Mouse (Mus musculus): ENCODE data around the gene Sp100.
"Not testable (repeated sequence)": the region's sequence is repeated elsewhere in the genome, so short reads cannot be mapped to it uniquely, and the experiment has no call there.

Gene Sp100

DNA sequence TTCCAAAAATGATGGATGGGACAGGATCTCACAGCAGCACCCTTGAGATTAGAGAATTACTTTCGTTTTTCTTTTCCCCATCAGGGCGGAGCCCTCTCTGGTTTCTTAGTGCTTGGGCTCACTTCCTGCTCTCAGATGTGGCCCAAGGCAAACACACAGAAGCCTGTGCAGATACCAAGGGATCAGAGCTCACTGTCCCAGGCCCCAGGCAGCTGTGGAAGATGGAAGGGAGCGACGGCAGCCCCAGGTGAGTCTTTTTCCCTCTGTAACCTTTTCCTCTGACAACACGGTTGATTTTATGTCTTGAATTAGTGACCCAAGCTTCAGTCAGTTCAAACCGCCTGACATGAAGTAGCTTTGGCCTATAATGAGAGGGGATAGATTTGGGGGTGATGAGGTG is at the start of gene Sp100:
Sp100 (plus strand) TSS at position 108 of the 400 bp plus-strand sequence.
- not testable (repeated sequence) for DNase-seq (ENCODE audit: low read depth, low spot score)

DNA sequence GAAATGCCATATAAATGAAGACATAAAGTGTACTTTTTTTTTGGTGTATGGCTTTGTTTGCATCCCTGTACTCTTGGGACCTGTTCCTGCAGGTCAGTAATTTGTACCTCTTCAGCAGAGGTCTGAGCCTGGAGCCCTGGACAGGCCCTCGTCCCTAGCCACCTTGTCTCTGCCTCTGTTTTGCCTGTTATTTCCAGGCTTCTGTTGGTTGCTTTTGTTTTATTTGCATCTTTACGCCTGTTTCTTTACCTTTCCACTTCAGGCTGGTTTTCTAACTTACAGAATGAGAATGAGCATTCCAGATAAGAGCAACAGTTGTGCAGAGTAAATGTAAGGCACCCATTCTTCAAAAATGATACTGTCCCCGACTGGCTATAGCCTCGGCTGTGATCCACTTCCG is 49.7 kb upstream of the Sp100 start, which contains the start of gene Sp140:
Sp140 (plus strand) TSS at position 301 of the 400 bp plus-strand sequence.
- not testable (repeated sequence) for DNase-seq (ENCODE audit: low read depth, low spot score)

DNA sequence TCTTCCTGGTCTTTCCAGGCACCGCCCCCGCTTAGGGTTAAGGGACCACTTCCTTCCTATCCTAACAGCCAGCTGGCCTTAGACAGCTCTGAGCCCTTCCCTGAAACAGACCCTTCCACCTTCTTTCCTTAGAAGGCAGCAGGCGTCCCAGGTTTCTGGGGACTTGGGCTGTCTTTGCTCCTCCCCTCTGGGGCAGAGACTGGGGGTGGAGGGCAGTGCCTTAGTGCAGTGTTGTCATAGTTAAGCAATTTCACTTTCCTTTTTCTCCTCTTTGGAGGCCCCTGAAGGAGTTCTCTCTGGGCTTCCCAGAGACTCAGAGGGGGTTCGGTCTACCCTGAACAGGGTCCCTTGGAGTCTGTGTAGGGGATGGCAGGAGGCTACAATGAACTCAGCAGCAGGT is 49.0 kb upstream of the Sp100 start:
- not testable (repeated sequence) for DNase-seq (ENCODE audit: low read depth, low spot score)

DNA sequence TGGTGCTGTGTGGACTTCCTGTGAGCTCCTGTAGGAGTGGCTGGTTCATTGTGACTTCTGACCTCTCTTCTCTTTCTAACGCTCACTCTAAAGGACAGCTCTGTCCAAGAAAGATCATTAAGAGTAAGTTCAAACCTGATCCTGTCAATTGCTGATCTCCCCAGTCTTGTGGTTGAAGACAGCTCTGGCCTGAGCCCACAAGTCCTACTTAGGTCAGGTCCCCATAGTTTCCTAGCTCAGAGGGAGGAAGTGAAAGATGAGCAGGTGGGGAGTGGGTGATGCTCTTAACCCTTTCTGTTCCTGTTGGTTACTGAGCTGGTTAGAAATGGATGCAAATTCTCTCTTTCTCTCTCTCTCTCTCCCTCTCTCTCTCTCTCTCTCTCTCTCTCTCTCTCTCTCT is 45.4 kb upstream of the Sp100 start:
- DNase-seq (ENCODE audit: low read depth, low spot score), result not testable (repeated sequence)

DNA sequence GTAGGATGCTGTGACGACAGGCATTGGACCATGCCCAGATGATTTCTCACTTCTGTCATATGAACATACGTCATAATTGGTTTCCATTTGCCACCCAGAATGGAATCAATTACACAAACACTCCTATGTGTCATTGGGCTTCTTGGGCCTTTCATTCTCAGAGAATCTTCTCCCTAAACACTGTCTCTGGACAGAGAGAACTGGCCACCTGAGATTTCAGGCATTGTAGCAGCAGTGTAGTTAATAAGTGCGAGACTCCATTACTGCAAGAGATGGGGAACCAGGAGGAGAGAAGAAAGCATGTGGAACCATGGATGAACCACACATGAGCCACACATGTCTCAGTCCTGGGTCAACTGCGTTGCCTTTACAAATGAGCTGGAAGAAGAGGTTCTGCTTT is 41.4 kb upstream of the Sp100 start:
- DNase-seq (ENCODE audit: low read depth, low spot score), result not testable (repeated sequence)

DNA sequence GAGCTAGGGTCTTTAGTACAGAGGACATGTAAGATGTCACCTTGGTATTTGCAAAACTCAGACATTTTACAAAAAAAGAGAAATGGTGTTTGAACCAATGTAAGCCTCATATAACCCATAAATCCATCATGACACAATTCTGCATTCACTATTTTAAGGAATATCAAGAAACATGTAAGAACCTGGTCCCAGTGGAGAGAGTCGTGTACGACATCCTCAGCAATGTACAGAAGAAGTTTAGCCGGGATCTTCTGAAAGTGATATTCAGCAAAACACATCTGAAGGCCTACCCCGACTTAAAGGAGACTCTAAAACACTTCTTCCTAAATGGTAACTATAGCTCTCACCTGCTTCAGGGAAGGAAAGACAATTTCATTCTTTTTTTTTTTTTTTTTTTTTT is 39.2 kb upstream of the Sp100 start:
- not testable (repeated sequence) for DNase-seq (ENCODE audit: low read depth, low spot score)

DNA sequence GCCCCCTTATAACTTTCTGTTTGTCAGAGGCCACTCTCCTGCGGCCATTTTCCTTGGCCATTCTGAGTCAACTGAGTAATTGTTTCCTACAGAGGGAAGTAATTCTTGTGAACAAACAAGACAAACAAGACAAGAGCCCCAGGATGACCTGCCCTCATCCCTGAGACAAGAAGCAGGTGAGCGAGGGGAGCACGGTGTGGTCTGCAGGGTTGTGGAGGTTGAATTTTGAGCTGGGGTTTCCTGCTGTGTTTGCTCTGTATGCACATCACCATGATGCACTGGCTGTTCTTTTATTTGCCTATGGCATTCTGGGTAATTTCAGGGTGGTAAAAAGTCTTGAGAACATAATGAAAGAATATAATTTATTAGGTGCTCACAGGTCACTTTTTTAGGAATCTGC is 34.7 kb upstream of the Sp100 start:
- DNase-seq (ENCODE audit: low read depth, low spot score), result not testable (repeated sequence)

DNA sequence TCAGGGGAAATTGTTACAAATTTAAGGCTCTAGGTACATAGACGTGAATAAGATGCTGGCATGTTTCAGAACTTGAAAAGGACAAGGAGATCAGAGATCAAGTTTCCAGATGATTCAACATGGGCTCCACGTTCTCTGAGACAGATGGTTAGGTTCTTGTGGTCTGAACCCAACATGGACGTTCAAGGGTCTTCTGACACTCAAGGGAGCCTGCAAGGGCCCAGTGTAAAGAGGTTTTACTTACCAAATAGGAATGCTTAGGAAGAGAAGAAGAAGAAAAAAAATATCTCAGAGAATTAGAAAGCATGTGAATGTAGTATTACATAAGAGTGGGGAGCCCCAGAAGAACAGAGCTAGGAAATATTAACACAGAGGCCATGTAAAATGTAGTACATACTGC is 34.0 kb upstream of the Sp100 start:
- not testable (repeated sequence) for DNase-seq (ENCODE audit: low read depth, low spot score)

DNA sequence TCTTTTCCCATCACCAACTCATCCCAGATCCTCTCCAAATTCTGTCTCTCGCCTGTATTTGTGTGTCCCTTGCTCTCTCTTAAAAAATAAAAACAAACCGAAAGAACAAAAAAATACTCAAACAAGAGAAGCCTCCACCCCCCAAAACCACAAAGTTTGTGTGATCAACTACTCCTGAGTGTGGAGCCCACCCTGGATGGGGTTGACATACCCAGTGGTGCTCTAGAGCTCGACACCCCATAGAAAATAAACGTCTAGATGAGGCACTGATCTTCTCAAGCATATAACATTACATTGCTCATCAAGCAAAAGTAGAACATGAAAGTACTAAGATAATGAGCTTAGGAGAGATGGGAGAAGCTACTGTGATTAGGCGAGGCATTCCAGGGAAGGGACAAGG is 32.6 kb upstream of the Sp100 start:
- not testable (repeated sequence) for DNase-seq (ENCODE audit: low read depth, low spot score)

DNA sequence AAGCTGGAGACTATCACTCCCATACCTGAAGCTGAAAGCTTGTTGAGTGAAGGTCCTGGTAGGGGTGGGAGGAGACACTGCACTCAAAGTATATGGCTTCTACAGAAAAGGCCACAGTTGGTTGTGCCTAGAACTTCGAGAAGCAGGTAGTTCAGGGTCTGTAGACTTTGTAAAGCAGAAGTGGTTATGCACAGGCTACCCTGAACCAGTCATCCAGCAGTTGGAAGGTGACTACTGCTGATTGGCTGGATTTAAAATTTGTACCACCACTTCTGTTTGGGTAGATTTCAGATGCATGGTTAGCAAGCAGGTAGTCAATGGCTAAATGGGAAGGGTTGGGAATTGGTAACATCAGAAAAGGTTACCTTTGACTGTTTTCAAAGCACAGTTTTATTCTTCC is 31.1 kb upstream of the Sp100 start:
- DNase-seq (ENCODE audit: low read depth, low spot score), result not testable (repeated sequence)

DNA sequence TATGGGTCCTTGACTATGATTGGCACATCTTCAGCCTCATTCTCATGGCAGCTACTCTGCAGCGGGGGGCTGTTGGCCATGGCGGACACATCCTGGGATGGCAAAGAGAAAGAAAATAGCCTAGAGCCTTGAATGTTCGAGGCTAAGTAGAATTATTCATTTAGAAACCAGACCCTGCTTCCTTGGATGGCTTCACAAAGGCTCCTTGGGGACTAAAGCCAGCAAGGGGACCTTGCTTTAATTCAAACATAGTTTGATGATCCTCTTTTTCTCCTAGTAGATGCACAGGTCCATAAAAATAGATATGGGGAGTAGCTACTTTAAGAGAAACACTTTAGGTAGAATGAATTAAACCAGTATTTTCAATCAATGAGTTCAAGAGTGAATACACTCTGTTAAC is 12.9 kb upstream of the Sp100 start:
- not testable (repeated sequence) for DNase-seq (ENCODE audit: low read depth, low spot score)

DNA sequence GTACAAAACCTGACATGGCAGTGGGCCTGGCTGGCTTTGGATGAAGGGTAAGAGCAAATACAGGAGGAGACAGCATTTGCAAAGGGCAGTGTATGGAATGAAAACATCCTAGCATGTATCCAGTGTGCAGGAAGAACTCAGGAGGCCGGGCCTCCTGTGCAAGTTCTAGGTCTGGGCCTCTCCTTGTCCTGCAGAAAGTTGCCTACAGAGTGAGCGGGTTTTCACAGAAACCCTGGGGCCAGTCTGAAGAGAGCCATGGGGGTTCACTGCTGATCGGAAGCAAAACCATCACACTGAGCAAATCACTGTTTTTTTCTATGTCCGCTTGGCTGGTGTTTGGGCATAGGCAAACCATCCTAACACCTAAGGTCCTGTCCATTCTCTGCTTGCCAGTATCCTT is 11.6 kb upstream of the Sp100 start:
- DNase-seq (ENCODE audit: low read depth, low spot score), result not testable (repeated sequence)

DNA sequence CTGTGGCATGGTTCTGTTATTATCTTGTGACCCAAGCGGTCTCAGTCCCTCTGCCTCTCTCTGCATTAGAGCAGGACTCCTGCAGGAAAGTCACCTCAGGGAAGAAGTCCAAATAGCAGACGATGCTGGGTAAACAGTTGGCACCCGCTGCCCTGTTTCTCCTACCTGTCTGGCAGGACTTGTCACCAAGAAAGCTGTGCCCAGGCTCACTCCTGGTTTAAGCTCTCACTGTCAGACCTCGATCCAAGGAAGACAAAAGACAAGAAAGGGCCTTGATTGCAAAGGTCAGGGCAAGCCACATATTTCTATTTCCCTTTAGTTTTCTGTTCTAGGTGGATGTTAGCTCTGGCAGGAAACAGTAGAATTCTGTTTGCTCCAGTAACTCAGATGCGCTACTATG is 736 bp downstream of the Sp100 start:
- not testable (repeated sequence) for DNase-seq (ENCODE audit: low read depth, low spot score)

DNA sequence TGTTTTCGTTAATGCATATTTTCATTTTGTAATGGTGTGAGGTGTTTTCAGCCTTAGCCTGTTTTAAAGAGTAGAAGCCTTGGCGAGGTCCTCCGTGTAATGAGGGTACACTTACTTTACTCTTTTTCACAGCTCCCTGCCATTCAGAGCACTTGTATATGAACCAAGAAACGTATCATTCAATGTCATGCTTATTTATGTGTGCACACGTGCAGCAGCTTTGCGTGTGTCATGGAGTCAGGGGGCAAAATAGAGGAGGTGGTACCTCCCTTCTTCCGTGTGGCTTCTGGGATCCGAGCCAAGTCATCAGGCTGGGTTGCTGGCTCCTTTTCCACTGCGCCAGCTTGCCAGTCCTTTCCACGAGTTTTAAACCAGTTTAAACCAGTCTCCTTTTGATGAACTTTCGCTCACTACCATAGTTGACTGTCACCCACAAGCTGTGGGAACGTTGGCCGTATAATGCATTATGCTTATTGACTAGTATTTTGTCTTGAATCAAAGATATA is 2.0 kb downstream of the Sp100 start:
- DNase-seq (ENCODE audit: low read depth, low spot score), result not testable (repeated sequence)

DNA sequence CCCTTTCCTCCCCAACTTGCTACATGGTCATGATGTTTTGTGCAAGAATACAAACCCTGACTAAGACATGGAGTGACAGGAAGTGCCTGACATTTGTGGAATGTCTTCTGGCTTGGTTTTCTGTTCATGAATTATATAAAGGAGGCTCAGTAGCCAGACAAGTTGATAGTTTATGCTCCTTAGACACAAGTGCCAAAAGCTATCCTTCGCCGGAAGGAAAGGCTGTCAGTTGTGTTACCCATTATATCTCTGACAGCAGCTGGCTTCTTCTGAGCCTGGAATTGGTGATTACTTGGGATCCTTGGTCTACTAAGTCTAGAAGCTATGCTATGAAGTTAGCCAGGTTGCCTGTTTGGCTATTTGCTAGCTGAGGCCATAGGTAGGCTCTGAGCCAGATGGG is 7.4 kb downstream of the Sp100 start:
- not testable (repeated sequence) for DNase-seq (ENCODE audit: low read depth, low spot score)

DNA sequence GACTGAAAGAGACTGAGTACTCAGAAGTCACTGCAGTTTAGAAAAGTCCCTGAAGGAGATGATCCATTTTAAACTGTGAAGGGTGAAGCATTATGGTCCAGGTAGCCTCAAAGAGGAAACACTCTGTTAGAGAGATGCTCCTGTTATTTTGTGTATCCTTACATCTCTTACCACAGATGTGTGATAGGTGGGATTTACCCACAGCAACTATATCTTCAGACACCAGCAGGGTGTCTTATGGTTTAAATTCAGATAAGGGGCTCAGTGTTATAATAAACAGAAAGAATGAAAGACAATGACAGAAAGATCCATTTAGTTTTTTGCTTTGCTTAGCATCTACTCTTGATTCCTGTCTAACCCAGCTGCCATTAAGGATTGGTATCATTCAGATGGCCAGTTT is 14.5 kb downstream of the Sp100 start:
- no peak for DNase-seq (ENCODE audit: low read depth, low spot score)

DNA sequence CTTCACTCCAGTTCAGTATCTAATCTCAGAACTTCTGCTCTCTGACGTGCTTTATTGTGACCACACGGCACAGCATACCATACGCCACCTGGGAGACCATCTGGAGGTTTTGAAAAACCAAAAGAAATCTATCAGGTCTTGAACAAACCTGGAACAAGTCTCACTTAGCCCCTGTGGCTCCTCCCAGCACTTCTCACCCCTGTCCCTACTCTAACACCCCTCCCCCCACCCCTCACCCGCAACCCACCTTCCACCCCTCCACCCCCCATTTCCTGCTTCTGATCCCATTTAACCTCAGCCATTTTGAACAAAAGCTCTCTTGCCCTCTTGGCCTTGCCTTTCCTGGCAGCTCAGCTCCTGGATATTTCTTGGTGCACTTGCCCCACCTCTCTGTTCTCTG is 30.4 kb downstream of the Sp100 start:
- no peak for DNase-seq (ENCODE audit: low read depth, low spot score)

DNA sequence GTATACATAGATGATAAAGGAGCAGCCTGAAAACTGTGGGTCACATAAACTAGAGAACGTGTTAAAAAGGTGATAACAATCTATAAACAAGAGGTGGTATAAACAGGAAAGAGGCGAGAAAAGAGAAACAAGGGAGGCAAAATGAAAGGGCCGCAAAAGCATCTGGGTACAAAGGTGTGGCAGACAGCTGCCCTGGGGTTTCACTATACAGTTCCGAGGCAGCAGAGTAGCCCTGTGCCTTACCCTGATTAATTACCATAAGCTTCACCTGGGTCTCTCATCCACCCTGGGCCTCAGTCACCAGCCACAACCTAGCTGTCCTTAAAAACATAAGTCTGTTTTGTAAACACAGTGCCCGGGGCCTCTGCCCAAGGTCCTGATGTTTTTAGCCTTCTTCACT is 36.9 kb downstream of the Sp100 start:
- DNase-seq (ENCODE audit: low read depth, low spot score), result no peak

DNA sequence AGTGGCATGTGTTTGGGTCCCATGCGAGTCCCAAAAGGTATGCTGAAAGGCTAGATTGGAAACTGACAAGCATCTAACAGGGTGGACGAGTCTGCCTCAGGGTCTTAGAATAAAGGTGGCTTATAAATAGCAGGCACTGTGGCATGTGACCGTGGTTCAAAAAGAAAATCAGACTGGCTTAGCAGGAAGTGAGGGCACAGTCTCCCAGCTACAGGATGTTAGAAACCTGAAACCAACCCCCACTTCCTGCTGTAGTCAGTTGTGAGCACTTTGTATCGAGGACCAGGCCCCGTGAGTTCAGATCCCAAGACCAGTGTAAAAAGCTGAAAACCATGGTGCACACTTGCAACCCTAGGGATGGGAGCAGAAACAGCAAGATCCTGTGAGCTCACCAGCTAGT is 37.6 kb downstream of the Sp100 start:
- no peak for DNase-seq (ENCODE audit: low read depth, low spot score)

DNA sequence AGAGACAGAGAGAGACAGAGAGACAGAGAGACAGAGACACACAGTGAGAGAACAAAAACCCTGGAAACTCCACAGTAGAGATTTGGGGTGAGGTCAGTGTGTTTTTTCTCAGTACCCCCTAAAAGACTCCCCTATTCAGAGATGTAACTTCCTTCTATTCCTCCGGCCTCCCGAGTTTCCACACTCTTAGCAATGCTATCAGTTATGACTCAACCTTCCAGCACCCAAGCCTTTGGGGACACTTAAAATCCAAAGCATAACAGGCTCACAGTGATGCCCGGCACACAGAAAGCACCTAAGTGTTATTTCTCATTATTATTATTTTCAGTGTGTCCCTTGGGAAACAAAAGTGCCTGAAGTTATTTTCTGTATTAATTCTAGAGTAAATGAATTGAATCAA is 40.8 kb downstream of the Sp100 start:
- no peak for DNase-seq (ENCODE audit: low read depth, low spot score)

DNA sequence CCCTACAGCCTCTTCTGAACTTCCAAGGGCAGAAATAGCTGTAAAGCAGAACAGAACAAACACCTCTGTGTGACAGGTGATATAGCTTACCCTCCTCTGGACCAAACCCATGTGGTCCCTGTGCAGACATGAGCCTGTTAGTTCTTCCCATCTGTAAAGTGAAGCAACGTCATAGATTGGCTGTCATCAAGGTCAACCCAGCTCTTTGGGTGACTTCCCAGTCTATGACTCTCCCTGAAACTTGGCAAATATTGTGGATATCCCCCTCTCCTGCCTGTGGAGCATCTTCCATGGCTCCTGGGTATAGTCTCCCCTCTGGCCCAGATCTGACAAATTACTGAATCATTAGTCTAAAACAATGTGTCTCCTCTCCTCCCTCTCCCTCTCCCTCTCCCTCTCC is 42.5 kb downstream of the Sp100 start:
- DNase-seq (ENCODE audit: low read depth, low spot score), result no peak

DNA sequence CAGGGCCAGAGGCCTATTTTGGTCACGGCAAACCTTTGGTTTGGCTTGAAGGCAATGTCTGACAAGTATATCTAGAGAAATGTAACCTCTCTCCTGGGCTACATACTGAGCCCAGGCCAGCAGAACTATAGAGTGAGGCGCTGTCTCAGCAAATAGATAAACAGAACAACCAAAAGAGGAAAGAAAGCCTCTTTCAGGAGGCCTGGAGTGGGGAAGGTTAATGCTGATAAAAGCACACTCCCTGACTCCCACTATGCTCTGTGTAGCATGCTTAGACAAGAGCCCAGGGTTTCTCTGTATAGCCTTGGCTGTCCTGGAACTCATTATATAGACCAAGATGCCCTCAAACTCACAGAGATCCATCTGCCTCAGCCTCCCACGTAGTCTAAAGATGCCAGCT is 43.5 kb downstream of the Sp100 start:
- DNase-seq (ENCODE audit: low read depth, low spot score), result no peak

DNA sequence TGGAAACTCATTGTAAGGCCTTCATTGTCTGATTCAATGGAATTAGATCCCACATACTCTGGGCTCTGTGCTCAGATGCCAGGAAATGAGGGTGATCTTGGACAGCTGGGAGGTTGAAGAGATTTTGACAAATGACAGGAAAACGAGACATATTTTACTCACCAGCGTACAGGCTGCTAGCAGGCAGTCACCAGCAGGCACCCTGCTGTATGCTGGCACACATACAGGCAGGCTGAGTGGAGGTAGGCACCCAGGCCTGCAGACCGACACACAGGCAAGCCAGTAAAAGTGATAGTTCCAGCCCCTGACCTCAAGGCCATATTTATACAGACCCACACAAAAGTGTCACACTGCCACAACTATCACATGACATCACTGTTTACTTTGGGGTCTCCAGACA is 45.9 kb downstream of the Sp100 start:
- no peak for DNase-seq (ENCODE audit: low read depth, low spot score)

Data from retina, postnatal 7 days (tissue).